Mouse (Mus musculus) ovary, postnatal 14 days (tissue): ENCODE results near the gene Gm45234.

ENCODE experiments used
- DNase-seq: peaks from one replicate; pipeline ENCODE4 v3.0.0; 2022; ENCODE audit warnings: low spot score

Gene Gm45234

DNA sequence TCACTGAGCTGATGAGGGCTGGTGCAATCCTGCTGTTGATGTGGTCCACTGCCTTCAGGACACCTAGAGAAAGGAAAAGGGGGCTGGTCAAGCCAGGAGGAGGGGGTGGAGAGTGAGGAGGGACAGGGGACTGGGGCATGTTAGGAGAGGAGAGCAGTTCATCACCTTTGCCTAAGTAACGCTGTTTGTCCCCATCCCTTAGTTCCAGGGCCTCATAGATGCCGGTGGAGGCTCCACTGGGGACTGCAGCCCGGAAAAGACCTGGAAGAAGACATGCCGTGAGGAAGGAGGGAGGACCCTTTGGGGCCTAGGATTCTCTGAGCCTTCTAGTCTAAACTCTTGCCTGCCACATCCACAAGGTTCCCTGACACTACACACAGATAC lies 11.7 kb upstream of the Gm45234 start:
- DNase-seq, result no peak

DNA sequence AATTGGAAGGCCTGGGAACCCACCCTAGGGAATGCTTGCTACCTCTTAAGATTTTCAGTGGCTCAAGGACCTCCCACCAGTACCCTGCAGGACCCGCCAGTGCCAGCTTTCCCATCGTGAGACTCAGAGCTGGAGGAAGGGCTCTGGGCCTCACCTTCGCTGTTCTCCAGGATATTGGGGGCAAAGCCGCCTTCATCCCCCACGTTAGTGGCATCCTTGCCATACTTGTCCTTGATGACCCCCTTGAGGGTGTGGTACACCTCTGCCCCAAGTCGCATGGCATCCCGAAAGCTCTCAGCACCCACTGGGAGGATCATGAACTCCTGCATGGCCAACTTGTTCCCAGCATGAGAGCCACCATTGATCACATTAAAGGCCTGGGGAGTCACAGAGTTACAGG lies 10.1 kb upstream of the Gm45234 start:
- no peak for DNase-seq

DNA sequence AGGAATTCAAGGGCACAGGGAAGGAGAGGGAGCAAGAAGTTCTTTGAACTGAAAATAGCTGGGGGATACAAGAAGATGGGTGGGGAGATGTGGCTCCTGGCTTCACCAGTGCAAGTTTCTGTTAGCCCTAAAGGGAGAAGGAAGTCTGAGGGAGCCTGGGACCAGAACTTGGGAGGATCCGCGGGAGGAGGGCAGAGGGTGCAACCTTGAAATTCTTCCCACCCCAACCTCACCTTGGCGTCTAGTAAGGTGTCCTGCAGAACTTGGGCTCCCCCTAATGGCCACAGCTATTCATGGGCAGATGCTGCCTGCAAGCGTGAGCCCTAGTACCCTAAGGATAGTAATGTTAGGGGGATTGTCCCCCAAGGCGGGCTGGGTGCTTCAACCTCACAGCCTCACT lies 3.4 kb upstream of the Gm45234 start:
- peak; percentile 77 for DNase-seq

DNA sequence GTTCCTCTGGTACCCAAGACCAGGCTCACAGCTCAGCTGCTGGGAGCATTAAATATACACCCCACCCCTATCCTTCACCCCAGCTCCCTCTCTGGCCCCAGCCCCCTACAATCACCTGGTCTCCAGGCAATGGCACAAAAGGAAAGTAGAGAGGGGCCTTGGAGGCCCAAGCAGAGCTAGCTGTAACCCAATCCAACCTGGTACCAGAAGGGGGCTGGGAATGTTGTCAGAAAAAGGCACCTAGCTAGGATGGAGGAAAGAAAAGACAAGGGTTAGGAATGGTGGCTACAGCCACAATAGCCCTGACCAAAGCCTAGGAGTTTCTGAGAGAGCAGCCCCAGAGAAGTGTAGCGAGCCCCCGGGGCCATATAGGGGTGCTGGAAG lies 3.0 kb upstream of the Gm45234 start:
- DNase-seq, result no peak

DNA sequence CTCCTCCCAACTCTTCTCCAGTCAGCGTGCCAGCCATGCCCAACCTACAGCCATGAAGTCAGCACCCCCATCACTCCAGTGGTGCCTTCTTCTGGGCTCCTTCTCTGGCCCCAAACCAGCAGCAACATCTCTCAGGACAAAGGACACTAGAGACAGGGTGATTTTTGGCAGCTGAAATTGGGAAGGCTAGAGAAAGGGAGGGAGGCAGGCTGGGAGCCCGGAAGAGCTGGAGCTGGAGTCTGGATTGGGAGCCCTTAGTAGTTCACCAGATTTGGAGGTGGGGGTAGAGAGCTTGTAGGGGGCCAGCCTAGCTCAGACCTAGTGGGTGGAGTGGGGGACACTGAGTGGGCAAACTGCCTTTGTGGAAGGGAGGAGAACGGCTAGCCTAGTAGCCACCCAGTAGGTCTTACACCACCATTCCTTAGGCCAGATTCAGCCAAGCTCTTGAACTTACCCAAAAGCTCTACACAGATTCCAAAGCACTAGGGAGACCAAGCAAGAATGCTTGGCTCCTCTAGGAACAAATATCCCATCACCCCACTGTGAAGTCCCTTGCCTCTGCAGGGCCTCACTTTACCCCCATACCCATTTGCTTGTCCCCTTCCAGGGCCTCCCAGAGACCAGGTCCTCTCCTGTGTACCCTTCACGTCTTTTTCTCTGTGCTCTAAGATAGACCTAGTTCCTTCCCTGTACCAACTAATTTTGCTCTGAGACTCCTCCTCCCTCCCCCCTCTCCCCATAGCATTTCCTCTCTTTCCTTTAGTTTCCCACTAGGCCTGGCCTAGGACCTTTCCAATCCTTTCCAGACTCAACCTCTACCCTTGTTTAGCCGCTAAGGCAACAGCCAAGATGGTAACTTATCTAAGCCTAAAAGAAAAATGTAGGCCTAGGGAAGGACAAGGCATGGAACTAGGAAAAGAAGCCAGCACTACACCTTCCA lies 2.4 kb upstream of the Gm45234 start:
- no peak for DNase-seq

DNA sequence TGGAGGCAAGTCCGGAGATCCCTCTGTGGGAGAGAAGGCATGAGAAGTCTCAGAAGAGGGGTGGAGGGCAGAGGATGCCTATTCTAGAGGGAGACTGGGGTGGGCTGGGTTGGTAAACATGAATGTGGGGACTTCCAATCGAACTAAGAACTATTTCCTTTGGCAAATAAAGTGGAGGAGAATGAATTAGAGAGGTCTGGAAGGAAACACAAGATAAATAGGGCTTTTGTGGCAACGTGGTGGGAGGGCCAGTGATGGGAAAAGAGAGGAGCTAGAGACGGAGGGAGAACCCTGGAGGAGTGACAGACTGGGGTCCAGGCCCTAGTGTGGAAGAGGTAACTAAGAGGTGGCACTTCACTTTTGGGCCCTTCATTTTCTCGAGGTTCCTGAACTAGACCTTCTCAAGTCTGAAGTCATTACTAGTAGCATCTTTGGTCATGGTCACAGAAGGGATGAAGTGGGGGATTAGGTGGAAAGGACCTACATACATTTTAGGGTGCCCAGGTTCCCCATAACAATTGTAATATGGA lies 1.6 kb upstream of the Gm45234 start:
- DNase-seq, result no peak

DNA sequence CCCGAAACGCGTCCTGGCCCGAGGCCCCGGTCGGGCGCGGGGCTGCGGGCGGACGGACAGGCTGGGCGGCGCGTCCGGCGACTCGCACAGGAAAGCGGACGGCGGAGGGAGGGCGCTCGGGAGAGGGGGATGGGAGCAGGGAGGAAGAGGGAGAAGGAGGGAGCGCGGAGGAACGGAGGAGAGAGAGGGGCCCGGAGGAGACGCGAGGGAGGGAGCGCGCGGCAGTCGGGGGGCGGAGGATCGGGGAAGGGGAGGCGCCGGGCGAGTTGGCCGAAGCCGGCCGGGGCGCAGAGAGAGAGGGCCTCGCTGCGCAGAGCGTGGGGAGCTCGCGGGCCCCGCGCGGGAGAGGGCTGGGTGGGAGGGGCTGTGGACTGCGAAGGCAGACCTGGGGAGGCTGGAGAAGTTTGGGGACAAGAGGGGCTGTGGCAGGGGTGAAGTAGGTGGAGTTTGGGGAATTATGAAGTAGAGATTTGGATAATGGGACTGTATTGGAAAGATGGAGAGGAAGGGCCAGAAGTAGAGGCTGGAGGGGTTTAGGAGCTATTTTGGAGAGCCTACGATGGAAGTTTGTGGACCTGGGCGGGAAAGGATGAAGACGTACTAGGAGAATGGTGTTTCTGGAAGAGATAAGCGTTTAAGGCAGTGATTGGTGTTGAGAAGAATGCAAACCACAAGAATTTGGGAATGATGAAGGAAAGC lies 980 bp upstream of the Gm45234 start:
- DNase-seq, result peak; percentile 77

DNA sequence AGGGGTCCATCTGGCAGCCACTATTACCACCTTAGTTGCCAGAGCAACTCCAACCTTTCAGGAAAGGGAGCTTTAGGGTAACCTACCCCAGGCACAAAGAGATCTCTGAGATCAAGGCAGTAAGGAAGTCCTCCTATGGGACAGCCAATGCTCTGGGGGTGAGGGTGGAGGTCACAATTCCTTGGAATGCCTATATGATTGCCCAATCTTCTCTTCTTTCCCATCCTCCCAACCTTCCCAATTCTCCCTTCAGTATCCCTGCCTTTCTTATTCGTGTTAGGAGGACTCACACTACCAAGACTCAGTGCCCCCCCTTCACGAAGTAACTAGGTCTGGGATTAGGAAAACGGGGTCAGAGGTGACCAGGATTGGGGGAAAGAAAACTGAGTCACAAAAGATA lies 515 bp downstream of the Gm45234 start:
- no peak for DNase-seq

DNA sequence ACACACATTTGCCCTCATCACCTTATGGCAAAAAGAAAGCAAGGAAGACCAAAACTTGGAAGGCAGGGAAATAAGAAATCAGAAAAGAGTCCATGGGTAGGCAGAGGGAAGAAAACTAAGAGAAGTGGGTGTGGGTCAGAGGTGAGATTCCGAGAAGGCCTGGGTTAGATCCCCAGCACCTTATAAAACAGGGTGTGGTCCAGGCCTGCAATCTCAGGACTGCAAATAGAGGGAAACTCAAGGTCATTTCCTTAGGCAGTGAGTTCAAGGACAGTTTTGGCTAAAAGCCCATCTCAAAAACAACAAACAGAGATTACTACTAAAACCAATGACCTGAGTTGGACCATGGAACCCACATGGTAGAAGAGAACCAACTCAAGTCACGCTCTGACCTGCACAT lies 2.0 kb downstream of the Gm45234 start:
- DNase-seq, result no peak

DNA sequence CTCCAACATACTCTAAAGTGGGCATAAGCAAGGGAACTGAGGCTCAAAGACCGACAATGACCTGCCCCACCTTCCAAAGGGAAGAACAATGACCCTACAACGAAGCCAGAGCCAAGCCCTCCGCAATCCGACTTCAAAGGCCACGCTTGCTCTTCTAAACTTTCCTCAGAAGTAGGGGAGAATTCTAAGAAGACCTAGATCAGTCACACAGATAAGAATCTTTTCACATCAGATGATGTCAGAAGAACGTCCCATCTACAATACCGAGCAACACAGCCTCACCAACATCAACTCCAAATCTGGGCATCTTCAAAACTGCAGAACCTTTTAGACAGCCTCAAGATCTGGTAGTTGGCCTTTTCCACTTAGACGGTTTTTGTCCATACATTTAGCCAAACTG lies 5.4 kb downstream of the Gm45234 start:
- no peak for DNase-seq

DNA sequence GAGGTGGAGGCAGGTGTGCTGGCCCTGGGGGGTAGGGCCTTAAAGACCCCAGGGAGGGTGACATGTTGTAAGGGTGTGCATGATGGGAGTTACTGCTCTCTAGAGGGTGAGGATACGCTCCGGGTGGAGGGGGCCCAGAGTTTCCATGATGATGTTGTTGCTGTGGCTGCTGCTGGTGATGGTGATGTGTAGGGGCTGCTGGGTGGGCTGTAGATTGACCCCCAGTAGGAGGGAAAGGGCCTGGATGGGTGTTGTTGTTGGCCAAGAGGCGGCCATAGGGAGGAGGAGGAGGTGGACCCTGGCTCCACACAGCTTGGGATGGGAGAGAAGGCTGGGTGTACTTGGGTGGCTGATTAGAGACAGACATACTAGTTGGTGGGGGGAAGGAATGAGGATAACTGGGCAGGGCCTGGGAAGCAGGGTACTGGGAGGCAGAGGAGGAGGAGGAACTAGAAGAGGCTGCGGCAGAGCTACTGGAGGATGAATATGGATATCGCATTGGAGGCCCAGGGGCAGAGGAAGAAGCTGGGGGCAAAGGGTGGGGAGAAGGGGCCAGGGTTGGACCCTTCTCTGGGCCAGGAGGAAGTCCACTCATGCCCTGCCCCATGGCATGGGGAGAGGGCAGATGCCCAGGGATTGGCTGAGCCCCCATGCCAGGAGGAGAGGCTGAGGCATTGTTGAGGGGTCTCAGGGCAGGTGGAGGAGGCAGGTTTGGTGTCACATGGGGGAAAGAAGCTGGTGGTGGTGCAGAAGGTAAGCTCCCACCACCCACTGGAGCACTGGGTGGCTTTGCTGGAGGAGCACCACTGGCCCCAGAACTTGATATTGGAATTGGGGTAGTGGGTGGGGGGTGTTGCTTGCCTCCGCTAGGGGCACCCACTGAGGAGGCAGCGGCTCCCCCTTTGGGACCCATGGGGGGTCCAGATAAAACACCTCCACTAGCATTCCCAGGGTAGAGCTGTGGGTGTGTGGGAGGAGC lies 8.9 kb downstream of the Gm45234 start:
- DNase-seq, result no peak

DNA sequence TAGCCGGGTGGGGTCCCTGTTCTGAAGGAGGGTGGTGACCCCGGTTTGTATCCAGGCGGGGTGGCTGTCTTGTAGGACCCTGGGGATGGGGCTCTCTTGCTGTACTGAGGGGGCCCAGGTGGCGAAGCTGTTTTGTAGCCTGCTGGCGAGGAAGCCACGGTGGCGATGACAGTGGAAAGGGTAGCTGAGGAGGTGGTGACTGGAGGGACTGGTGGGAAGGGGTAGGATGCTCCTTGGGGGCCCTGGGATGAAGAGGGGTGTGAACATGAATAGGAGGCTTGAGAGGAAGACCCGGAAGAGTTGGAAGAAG lies 9.6 kb downstream of the Gm45234 start:
- no peak for DNase-seq

DNA sequence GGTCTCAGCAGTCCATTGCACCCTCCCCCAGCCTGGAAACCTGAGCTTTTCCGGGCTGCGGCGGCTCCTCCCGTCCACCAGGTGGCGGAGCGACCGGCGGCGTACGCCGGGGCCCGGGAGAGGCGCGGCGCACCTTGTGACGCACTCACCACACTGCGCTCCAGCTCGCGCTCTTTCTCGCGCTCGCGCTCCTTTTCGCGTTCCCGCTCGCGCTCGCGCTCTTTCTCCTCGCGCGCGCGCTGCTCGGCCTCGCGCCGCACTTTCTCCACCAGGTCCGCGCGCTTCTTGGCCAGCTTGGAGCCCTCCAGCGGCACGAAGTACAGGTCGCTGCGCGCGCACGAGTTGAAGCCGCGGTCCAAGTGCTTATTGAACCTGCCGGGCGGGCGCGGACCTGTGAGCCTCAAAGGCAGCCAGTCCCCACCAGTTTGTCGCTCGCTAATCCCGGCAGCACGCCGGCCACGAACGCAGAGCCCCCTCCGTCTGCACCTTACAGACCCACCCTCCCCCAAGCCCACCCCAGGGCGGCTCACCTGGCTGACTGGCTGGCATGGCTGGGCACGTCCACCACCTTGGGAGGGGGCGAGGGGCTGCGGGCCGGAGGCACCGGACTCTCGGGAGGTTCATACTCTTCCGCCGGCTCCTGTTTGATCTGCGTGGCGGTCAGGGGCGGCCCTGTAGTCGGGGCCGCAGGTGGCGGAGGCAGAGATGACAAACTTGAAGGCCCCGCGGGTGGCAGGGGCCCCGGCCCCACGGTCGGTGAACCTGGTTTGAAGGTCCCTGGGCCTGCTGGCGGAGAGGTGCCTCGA lies 10.1 kb downstream of the Gm45234 start:
- DNase-seq, result peak; percentile 94

DNA sequence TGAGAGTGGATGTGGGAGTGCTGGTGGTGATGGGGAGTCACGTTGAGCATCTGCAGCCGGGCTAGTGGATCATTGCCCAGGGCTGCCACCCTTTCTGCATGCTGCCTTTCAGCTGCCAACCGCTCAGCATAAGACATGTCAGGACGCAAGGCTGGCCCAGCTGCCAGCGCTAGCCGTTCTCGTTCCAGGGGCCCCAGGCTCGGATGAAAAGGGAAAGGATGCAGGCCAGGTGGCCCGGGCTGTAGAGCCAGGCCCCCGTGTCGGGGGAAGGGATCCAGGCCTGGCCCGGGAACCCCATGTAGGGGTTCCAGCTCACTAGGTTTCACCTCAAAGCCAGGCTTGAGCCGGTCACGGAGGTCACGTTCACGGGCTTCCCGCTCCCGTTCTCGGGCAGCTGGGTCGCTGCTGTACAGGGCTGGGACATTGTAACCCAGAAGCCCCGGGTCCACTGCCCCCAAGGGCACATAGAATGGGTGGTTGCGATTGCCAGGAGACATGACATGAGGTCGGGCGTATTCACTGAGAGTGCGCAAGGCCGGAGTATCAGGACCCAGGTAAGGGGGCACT lies 11.0 kb downstream of the Gm45234 start:
- no peak for DNase-seq

DNA sequence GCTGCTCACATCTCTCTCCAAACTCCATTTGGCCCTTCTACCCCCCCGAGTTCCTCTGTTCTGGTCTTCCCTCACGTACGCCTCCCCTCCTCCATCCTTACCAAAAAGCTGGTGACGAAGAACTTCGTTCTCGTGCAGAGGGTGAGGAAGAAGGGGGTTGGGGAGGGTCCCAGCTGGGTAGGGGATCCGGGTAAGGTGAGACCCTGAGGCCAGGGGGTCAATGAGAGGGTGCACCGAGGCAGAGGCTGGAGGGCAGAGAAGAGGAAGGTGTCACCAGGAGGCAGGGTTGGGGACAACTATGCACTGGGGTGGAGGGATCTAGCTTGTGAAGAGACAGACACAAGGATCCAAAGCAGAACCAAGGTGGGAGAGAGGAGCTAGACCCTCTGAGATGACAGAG lies 12.2 kb downstream of the Gm45234 start:
- no peak for DNase-seq

DNA sequence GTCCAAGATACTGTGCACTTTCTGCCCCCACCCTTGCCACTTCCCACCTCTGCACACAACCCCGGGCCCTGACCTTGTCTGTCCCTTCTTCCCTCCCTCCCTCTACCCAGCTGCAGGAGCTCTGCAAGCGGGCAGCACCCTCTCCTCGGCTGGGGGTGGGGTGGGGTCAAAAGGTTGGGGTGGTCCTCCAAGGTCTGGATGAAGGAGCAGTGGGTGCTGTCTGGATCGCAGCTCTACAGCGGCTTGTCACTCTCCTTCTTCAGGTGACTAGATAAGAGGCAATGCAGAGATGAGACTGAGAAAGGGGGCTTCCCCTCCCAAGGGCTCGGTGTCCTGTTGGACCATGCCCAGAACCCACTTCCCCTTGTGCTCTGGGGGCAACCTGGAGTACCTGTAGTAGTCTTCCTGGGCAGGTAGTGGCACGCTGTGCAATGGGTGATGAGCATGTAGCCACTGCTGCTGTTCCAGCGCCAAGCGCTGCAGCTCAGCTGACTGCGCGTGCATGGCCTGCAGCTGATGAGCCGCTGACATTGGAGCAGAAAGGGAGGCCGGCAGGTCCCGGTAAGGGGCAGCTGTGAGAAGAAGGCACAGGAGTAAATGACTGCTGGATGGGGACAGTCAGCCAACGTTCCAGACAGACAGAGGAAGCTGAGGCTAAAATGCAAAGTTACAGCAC lies 12.8 kb downstream of the Gm45234 start:
- DNase-seq, result no peak

DNA sequence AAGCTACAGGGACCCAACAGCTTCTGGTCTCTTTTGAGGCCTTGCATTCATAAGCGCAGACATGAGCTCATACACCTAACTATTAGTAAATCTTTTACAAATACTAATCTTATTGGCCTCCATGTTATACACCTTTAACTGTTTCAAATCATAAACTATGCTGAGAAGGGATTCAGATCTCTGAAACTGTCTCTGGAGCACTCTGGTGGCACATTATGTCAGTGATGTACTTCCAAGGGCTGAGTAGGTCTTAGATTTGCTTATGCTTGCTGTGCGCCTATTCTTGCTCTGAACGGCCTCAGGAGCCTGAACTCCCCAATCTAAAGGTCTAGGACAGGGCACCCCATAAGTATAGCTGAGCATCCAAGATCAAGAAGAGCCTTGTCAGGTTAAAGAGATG lies 14.0 kb downstream of the Gm45234 start:
- no peak for DNase-seq

DNA sequence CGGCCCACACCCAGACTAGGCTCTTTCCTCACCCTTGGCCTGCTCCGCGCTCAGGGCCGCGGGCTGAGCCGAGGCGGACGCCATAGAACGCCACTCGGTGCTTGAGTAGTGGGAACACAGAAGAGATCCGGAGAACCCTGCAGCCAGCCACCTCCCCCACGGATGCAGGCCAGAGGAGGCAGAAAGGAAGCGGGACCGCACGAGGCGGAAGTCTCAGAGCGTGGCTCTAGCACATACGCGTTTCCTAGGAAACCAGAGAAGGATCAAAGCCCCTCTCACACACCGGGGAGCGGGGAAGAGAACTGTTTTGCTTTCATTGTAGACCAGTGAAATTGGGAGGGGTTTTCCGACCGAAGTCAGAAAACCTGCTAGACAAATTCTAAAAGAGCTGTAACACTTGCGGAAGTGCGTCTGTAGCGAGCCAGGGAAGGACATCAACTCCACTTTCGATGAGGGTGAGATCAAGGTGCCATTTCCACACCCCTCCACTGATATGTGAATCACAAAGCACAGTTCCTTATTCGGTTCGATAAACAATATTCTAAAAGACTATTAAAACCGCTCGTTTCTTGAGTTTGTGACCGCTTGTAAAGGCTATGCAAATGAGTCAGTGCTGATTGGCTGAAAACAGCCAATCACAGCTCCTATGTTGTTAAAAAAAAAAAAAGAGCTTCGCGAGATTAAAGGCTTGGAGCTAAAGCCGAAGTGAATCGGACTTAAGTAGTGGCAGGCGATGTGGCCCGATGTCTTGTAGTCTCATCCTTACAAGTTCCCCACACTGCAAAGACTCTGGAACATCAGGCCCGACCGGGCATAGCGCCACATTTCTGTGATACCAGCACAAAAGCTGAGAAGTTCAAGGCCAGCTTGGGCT lies 14.7 kb downstream of the Gm45234 start, which contains the start of gene Grcc10:
TSS of gene Grcc10 (minus strand) at position 487 of the 874 bp plus-strand sequence.
- peak; percentile 81 for DNase-seq

DNA sequence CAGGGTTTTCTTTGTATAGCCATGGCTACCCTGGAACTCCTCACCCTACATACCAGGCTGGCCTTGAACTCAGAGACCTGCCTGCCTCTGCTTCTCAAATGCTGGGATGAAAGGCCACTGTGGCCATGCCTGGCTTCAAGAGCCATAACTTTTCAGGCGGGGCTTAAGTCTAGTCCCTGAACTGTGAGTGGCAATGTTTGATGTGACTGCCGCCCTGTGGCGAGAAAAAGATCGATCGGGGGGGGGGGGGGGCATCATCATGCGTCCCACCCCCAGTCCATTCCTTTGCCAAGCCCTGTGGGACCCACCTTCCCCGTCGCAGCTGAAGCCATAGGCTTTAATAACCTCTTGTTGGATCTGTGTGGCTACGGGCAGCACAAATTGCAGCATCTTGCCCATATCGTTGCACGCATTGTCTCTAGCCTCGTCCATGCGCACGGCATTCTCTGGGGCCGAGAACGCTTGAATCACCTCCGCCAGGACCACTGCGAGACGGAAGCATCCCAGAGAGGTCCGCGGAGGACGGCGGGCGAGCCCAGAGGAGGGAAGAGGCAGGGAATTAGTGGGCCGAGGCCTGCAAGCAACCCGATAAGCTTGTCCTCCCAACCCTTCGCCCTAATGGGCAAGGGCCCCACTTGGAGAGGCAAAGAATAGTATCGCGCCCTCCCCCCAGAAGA lies 15.5 kb downstream of the Gm45234 start:
- no peak for DNase-seq
